Mouse (Mus musculus) hindbrain, embryonic 16.5 days (tissue): ENCODE results near the gene Tifa. TPM values are rescaled to one million over a fixed set of nuclear protein-coding genes. Genes with fewer than 3 reads are reported as not detected.
"Not testable (repeated sequence)": the region's sequence is repeated elsewhere in the genome, so short reads cannot be mapped to it uniquely, and the experiment has no call there.

ENCODE experiments used
- ATAC-seq: fragments of 200-750 bp; cut with Nextera tagmentation; 2 replicates; pipeline ENCODE4 v1.8.0; 2017; ENCODE audit warnings: moderate TSS enrichment, moderate library complexity
- H3K27ac ChIP-seq: fragments of 300-500 bp; sonication (generic); 2 replicates; pipeline ENCODE4 v1.5.1; 2014; ENCODE audit warnings: low read depth, mild to moderate bottlenecking, control low read depth, low read length, moderate library complexity
- H3K27me3 ChIP-seq: fragments of 300-500 bp; sonication (generic); replicated peaks from 2 replicates; pipeline ENCODE4 v1.6.1; 2014; ENCODE audit warnings: low read length; ENCODE audit not compliant: control insufficient read depth, insufficient read depth
- H3K36me3 ChIP-seq: fragments of 300-500 bp; sonication (generic); 2 replicates; pipeline ENCODE4 v1.6.1; 2014; ENCODE audit warnings: mild to moderate bottlenecking, low read length, moderate library complexity, mixed read lengths; ENCODE audit not compliant: control insufficient read depth, insufficient read depth
- H3K4me1 ChIP-seq: fragments of 300-500 bp; sonication (generic); 2 replicates; pipeline ENCODE4 v1.6.1; 2014; ENCODE audit warnings: low read depth, low read length; ENCODE audit not compliant: control insufficient read depth, insufficient read depth
- H3K4me2 ChIP-seq: fragments of 300-500 bp; sonication (generic); 2 replicates; pipeline ENCODE4 v1.6.1; 2014; ENCODE audit warnings: mild to moderate bottlenecking, low read length, control low read depth, moderate library complexity
- H3K4me3 ChIP-seq: fragments of 300-500 bp; sonication (generic); 2 replicates; pipeline ENCODE4 v1.5.1; 2014; ENCODE audit warnings: mild to moderate bottlenecking, low read length, control low read depth, moderate library complexity
- H3K9ac ChIP-seq: fragments of 300-500 bp; sonication (generic); 2 replicates; pipeline ENCODE4 v1.6.1; 2014; ENCODE audit warnings: low read depth, mild to moderate bottlenecking, control low read depth, low read length, moderate library complexity
- H3K9me3 ChIP-seq: fragments of 300-500 bp; sonication (generic); 2 replicates; pipeline ENCODE4 v1.6.1; 2014; ENCODE audit warnings: mild to moderate bottlenecking, low read length, moderate library complexity; ENCODE audit not compliant: control insufficient read depth
- WGBS: fragments of 180-500 bp; shearing (Covaris S2); extraction: QIAGEN DNeasy Blood & Tissue Kit; methylation state at CpG from one replicate; pipeline ENCODE4 v1.1.7; 2014; 5-methylcytosine and 5-hydroxymethylcytosine counted together
- polyA plus RNA-seq: library from polyadenylated mRNA; unstranded; fragments of >200 nt; fragmentation: Nextera tagmentation; extraction: Ambion mirVana; gene quantifications from 2 replicates; pipeline ENCODE4 v1.2.1, GENCODE M21; 2015

Tifa gene
- polyA plus RNA-seq, 1 experiment from 2014 or later, result 2.8 TPM

- Histone ChIP-seq H3K27me3 (no peaks in the 10 kb centered on the region; the same call in 1 of the 2 replicates), H3K4me2 (peak within 1 kb of the TSS; percentile 85), H3K9ac (peak within 1 kb of the TSS; percentile 45), H3K27ac (no peak within 1 kb of the TSS; the same call in 1 of the 2 replicates), H3K36me3 (no peaks in the 10 kb centered on the region), H3K9me3 (no peaks in the 10 kb centered on the region), H3K4me1 (no peaks in the 10 kb centered on the region), H3K4me3 (peak within 1 kb of the TSS; percentile 46)
- under 1% methylated on average over 24 of the region's 24 CpGs for WGBS
- peak; percentile 63; the same call in 1 of the 2 replicates for ATAC-seq
Observed at GRCm38 (mm10) chr3:127780021-127780644, 9.5 kb upstream of the Tifa start, which contains the start of gene Alpk1. Gene Alpk1, minus strand, starts transcription at chr3:127780527.

GRCm38 (mm10) chr3:127780921-127781320 lies 8.7 kb upstream of the Tifa start:
- ATAC-seq, result no peak
- Histone ChIP-seq H3K4me2 (no peak overlapping the region), H3K9ac (no peak overlapping the region), H3K27ac (no peak overlapping the region), H3K36me3 (no peaks in the 10 kb centered on the region), H3K27me3 (no peaks in the 10 kb centered on the region; the same call in 1 of the 2 replicates), H3K4me1 (no peaks in the 10 kb centered on the region), H3K4me3 (no peak overlapping the region), H3K9me3 (no peaks in the 10 kb centered on the region)
- WGBS, result 96% methylated on average over 9 of the region's 9 CpGs

GRCm38 (mm10) chr3:127782921-127783320 lies 6.7 kb upstream of the Tifa start:
- Histone ChIP-seq H3K27ac (no peak overlapping the region), H3K4me2 (no peak overlapping the region), H3K9ac (no peak overlapping the region), H3K9me3 (no peaks in the 10 kb centered on the region), H3K4me3 (no peak overlapping the region), H3K4me1 (no peaks in the 10 kb centered on the region), H3K36me3 (no peaks in the 10 kb centered on the region), H3K27me3 (peaks cover 2% of the 10 kb centered on the region)
- no peak for ATAC-seq
- 90% methylated on average over 6 of the region's 6 CpGs for WGBS

GRCm38 (mm10) chr3:127783680-127784079 lies 5.9 kb upstream of the Tifa start:
- H3K9ac ChIP-seq, H3K4me3 ChIP-seq, H3K27ac ChIP-seq, H3K4me2 ChIP-seq, H3K36me3 ChIP-seq, H3K9me3 ChIP-seq, H3K4me1 ChIP-seq, ATAC-seq, H3K27me3 ChIP-seq: not testable (repeated sequence)
- 97% methylated on average over 8 of the region's 8 CpGs for WGBS

GRCm38 (mm10) chr3:127787032-127787431 lies 2.6 kb upstream of the Tifa start:
- Histone ChIP-seq H3K27me3 (peaks cover 12% of the 10 kb centered on the region), H3K4me3 (no peak overlapping the region), H3K36me3 (no peaks in the 10 kb centered on the region), H3K9ac (no peak overlapping the region), H3K9me3 (no peaks in the 10 kb centered on the region), H3K4me1 (peaks cover 17% of the 10 kb centered on the region), H3K27ac (no peak overlapping the region), H3K4me2 (no peak overlapping the region)
- no peak for ATAC-seq

GRCm38 (mm10) chr3:127788038-127788437 lies 1.6 kb upstream of the Tifa start:
- peaks cover 12% of the 10 kb centered on the region for H3K27me3 ChIP-seq
- 45% methylated on average over 7 of the region's 7 CpGs for WGBS
- no peak overlapping the region for H3K4me3 ChIP-seq
- no peak overlapping the region for H3K4me2 ChIP-seq
- no peak overlapping the region for H3K9ac ChIP-seq
- no peaks in the 10 kb centered on the region for H3K9me3 ChIP-seq
- no peaks in the 10 kb centered on the region for H3K36me3 ChIP-seq
- peaks cover 17% of the 10 kb centered on the region for H3K4me1 ChIP-seq
- H3K27ac ChIP-seq, result no peak overlapping the region
- ATAC-seq, result no peak

GRCm38 (mm10) chr3:127788919-127789318 lies 686 bp upstream of the Tifa start:
- H3K9me3 ChIP-seq, result no peaks in the 10 kb centered on the region
- peaks cover 17% of the 10 kb centered on the region for H3K4me1 ChIP-seq
- H3K27ac ChIP-seq, result no peak overlapping the region
- peak overlapping the region; percentile 99; the same call in 1 of the 2 replicates for H3K4me2 ChIP-seq
- no peaks in the 10 kb centered on the region for H3K36me3 ChIP-seq
- H3K27me3 ChIP-seq, result peaks cover 12% of the 10 kb centered on the region
- ATAC-seq, result no peak
- no peak overlapping the region for H3K9ac ChIP-seq
- no peak overlapping the region; the same call in 1 of the 2 replicates for H3K4me3 ChIP-seq
- WGBS, result 17% methylated on average over 8 of the region's 8 CpGs

- Histone ChIP-seq H3K4me1 (peaks cover 17% of the 10 kb centered on the region), H3K9me3 (peaks cover 2% of the 10 kb centered on the region; the same call in 1 of the 2 replicates), H3K4me3 (peak overlapping the region; percentile 62), H3K27ac (peak overlapping the region; percentile 29; the same call in 1 of the 2 replicates), H3K9ac (peak overlapping the region; percentile 68), H3K4me2 (peak overlapping the region; percentile 99), H3K36me3 (no peaks in the 10 kb centered on the region), H3K27me3 (peaks cover 12% of the 10 kb centered on the region)
- WGBS, result under 1% methylated on average over 35 of the region's 36 CpGs
- peak; percentile 78 for ATAC-seq
Observed at GRCm38 (mm10) chr3:127790234-127791055, 840 bp downstream of the Tifa start.

- peaks cover 17% of the 10 kb centered on the region for H3K4me1 ChIP-seq
- no peak overlapping the region for H3K27ac ChIP-seq
- peaks cover 12% of the 10 kb centered on the region for H3K27me3 ChIP-seq
- no peak for ATAC-seq
- H3K4me3 ChIP-seq, result peak overlapping the region; percentile 62
- peak overlapping the region; percentile 99 for H3K4me2 ChIP-seq
- peak overlapping the region; percentile 60 for H3K9ac ChIP-seq
- under 1% methylated on average over 15 of the region's 15 CpGs for WGBS
- H3K9me3 ChIP-seq, result peaks cover 2% of the 10 kb centered on the region; the same call in 1 of the 2 replicates
- H3K36me3 ChIP-seq, result no peaks in the 10 kb centered on the region
Observed at GRCm38 (mm10) chr3:127791056-127791483, 1.5 kb downstream of the Tifa start.
